Mouse (Mus musculus) cerebral cortex, adult 2 months (tissue): Measurements from ENCODE around the gene Slc1a1.

Experiments
- WGBS: fragments of 180-500 bp; shearing (Covaris S2); methylation state at CpG from one replicate; pipeline ENCODE4 v1.1.7; 2018; 5-methylcytosine and 5-hydroxymethylcytosine counted together

The Slc1a1 gene

DNA sequence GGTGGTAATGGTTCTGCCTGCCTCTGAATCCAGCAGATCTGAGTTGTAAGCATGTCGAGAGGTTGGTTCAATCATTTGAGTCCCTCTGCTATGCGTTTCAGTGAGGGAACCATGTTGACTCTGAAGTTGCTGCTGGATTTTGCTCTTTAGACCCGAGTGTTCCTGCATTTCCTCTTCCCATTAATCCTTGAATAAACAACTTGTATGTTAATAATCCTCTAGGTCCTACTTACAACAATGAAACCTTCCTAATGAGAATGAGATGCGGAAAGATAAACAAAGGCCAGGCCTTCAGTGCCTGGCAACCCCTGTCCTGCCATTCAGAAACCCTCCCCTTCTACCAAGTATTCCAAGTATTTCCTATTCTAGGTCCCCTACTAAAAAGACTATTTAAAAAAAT, 81.6 kb downstream of the Slc1a1 start:
- WGBS = 59% methylated on average over 4 of the region's 4 CpGs

DNA sequence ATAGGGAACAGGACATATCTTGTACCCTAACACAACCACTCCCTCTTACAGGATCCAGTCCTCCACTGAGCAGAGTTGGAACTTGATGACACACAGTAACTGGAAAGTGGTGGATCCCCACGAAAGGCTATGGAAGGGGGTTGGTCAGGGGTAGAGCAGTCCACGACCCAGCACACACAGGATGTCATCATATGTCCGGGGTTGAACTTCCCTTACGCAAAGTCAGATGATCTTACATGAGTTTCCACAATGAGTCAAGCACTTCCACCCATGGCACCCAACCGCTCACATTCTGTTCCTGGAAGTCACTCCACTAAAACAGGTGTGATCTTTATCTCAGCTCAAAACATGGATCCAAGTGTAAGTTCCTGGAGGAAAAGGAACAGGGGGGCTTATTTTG, 83.0 kb downstream of the Slc1a1 start:
- WGBS = 80% methylated on average over 5 of the region's 5 CpGs

DNA sequence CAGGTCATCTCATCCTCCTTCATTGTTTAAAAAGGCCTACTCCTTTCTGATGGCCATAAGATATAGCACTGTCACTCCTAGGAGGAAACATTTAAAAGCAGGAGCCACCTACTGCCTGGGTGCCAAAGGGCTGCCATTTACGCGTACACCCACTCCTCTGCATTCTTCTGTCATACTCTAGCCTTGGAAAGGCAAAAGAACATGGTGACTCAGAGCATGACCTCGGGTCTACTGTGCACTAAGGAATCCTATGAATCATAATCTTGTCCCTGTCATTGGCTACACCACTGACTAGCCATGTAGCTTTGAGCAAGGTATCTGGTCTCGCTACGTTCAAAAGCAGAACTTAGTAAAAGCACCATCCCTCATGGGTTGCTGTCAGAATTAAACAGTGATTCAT, 91.5 kb downstream of the Slc1a1 start:
- 82% methylated on average over 5 of the region's 5 CpGs for WGBS

DNA sequence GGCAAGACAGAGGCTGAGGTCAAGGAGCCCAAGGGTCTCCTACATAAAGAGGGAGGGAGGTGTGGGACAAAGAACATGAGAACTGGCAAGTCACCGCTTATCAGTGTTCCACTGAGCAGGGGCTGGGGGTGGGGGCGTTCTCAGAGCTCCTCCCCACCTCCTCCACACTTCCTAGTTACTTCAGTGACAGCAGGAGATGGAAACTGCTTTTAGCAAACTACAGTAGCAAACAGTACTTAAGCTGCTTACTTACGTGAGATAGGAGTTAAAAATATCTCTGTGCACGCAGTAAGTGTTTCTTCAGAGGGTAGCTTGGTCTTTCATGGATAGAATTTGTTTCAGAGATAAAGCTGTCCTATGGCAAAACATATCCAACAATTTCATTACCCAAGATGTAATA, 92.5 kb downstream of the Slc1a1 start:
- WGBS = 50% methylated on average over 4 of the region's 4 CpGs

DNA sequence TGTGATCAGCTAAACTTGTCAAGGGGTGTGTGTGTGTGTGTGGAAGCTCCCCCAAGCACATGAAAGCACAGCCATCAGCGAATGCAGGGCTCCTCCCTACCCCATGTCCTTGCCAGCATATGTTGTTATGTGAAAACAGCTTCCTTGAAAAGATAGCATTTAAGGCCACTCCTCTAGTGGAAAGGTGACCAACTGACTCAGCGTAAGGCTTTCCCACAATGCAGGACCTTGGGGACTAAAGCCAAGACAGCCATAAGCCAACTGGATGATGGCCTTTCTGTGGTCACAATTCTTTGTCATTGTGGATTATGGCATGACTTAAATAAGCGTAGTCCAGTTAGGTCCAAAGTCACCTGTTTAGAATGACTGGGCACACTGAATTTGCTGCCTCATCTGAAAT, 100.0 kb downstream of the Slc1a1 start:
- WGBS = 98% methylated on average over 3 of the region's 3 CpGs

DNA sequence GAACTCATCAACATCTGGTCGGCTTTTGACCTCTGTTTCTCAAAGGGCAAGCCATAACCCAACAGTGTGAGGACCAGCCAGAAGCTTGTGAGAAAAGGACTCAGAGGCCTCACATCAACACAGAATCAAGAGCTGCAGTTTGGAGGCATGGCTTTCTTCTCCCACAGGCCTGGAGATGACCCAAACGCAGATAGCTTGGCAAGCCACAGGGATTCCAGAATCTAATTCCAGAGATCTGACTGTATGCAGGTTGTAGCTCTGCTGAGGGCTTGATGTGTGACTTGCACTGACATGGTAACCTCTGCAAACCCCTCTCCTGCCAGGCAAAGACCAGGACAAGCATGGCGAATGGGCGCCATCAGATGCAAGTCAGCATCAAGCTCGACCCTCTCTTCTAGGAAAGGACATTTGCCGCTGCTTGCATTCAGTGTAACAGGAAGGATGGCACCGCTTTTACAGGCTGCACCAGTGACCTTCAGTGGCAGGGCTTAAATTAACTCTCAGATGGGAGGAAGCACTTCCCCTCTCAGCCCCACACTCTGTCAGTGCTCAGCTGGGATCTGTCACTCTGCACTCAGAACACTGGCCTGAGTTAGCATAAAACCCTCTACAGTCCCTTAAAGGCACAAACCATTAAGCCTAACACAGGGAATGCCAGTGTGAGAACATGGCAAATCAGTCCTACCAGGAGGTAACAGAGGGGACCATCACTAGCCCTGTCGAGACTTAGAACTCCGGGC, 105.5 kb downstream of the Slc1a1 start:
- WGBS = 81% methylated on average over 9 of the region's 9 CpGs

DNA sequence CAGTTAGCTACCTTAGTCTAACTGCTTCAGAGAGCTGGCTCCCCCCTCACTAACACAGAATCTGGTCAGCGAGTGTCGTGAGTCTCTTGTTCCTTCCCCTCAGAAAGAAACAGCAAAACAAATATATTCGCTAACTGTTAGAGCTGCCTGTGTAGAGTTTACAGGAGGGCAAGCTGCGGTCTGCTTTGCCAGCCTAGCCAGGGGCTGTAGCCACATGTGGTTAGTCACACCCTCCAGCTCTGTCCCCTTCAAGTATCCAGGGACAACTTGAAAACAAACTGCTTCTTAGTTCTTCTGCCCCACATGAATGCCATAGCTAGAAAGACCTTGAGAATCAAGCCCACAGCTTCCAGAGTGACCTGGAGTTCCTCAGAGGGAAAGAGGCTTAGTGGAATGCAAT, 106.4 kb downstream of the Slc1a1 start:
- WGBS = 83% methylated on average over 4 of the region's 4 CpGs

DNA sequence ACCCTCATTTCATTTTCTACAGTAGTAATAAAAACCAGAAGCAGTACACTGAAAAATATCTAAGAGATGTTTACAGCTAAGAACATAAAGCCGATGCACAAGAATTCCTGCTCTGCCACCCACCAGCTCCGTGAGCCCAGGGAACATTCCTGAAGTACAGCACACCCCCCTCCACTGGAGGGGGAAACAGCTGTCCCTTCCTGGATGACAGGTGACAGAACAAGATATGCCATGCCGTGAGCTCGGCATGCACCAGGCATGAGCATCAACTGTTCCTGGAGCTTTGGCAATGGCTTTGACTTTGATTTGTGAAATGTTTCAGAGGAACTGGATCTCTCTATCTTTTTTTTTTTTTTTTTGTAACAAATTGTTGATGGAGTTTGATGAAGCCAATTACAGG, 111.9 kb downstream of the Slc1a1 start:
- 32% methylated on average over 4 of the region's 4 CpGs for WGBS

DNA sequence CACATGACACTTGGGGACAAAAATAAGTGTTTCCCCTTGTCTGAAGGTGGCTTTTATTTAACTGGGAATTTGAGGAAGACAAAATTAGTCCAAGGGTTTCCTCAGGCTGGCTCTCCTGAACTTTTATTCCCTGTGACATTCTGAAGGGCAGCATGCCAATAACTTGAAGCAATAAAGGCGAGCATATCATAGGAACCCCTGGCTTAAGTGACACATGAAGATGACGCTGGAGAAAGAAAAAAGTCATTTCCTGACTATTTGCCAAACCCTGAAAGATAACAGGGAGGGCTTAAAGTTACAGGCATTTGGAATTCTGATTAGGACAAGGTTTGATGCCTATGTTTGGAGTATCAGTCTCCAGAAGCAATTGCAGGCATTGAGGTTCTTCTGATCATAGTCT, 112.5 kb downstream of the Slc1a1 start:
- WGBS = 61% methylated on average over 2 of the region's 2 CpGs

DNA sequence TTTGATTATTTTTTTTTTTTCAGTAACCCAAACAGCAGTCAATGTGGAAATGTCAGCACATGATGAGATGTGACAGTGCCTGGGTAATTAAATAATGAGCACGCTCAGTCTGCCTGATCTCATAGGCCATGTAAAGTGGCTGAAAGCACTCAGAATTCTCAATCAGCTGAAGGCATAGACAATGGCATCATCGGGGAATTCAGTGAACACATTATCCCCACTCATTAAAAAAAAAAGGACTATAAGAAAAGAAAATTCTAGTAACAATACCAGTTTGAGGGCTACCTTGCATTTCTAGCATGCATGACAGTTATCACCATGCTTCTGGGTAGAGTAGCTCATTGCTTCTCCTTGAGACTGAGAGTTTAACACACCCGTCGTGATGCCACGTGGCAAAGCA, 116.4 kb downstream of the Slc1a1 start:
- WGBS = 70% methylated on average over 5 of the region's 5 CpGs

DNA sequence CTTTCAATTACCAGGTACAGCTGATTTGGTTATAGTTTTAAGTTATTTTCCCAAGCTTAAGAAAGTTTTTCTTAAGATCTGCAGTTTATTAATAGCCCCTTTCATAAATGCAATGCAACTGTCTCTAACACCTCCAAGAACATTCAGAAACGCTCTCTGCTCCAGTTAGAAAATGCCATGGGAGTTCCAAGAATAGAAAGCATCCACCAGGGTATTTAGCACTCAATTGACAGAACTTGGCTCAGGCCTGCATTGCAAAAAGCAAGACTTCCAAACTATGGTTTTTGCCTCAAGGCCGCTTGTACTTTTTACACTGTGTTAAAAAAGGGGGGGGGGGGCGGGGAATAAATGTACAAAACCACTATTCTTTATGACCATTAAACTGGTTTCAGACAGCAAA, 128.3 kb downstream of the Slc1a1 start:
- WGBS = 15% methylated on average over 3 of the region's 3 CpGs

DNA sequence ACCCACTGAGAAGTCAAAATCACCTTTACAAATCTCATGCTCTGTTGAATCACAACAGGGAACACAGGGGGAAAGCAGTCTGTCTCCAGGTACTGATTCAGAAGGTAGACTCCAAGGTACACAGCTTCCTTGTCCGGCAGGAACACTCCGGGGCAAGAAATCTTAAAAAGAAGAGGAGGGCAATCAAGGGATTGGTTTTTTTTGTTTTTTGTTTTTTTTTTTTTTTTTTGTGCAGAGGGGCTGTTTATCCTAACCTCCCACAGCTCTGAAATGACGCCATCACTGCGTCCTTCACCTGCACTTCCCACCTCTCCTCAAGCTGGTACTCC, 128.6 kb downstream of the Slc1a1 start:
- 0% methylated on average over 4 of the region's 4 CpGs for WGBS
